Mouse (Mus musculus): ENCODE results near the gene Olfr545. TPM values are rescaled to one million over a fixed set of nuclear protein-coding genes. Genes with fewer than 3 reads are reported as not detected.
A peak's percentile ranks its signal among the peaks of the same experiment; 100 is the strongest.
"Not testable (repeated sequence)": the region's sequence is repeated elsewhere in the genome, so short reads cannot be mapped to it uniquely, and the experiment has no call there.

Olfr545 gene
- not detected in 2 replicates for polyA plus RNA-seq (2012; rRNA removed)

GRCm38 (mm10) chr7:102499473-102499872 is at the start of gene Olfr545:
Gene Olfr545 (minus strand): TSS chr7:102499573.
- DNase-seq (ENCODE audit: low read depth), result no peak

- DNase-seq (ENCODE audit: low read depth), result no peak
These were observed 41.9 kb upstream of the Olfr545 start for GRCm38 (mm10) chr7:102541251-102541650.

- DNase-seq (ENCODE audit: low read depth), result no peak
These were observed 41.2 kb upstream of the Olfr545 start, which contains the start of gene Olfr548-ps1 for GRCm38 (mm10) chr7:102540596-102540995. Gene Olfr548-ps1 (plus strand): TSS chr7:102540896.

DNA sequence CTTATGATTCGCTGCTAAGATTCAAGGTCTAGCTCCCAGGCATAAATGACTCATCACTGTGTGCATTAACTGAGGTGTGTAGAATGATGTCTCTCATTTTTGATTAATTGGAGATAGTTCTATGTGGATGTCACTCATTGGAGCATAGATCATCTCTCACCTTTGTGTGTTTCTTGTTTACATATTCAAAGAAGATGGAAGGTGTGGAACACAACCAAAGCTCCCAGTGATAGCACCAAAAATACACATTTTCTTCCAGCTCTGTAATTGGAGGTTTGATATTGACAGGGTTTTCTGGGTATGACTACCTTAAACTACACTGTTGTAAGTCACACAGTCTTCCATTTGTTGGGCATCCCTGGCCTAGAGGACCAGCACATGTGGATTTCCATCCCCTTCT is 35.1 kb upstream of the Olfr545 start, which contains the start of gene Olfr547:
Olfr547 (plus strand) TSS at position 301 of the 400 bp plus-strand sequence.
- no peak for DNase-seq (ENCODE audit: low read depth)

GRCm38 (mm10) chr7:102529052-102529451 is 29.7 kb upstream of the Olfr545 start:
- DNase-seq (ENCODE audit: low read depth), result no peak

GRCm38 (mm10) chr7:102517051-102517335 is 17.6 kb upstream of the Olfr545 start:
- DNase-seq (ENCODE audit: low read depth), result no peak

DNA sequence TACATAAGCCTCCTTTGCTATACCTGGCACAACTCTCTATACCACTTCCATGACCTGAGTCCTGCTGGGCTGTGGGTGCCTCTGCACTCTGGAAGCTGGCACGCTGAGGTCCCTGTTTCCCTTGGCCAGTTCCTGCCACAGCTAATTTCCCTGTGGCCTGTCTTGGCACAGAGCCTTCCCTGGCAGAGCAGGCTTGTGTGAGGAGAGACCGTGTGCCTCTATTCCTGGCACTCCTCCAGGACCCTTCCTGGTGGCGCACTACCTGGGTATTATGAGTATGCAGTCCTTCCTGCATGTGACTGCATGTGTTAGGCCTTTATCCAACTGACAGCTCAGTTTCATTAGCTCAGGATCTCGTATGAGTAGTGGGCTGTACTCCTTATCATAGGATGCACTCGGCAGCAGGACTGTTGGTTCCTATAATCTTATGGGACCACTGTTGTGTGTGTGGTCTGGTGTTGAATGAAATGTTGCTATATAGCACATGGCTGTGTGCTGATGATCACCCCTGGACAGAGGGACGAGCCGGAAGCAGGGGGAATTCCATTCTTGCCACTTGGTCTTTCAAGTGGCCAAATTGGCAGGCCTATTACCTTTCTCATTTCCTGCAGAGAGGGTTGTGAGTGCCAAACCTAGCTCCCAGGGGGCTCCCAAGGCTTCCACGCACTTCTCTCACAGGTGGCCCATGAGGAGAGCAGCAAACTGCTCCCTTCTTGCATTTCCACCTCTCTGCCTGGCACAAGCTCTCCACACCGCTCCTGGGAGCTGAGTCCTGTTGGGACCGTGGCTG is 17.1 kb upstream of the Olfr545 start:
- no peak for DNase-seq (ENCODE audit: low read depth)

- no peak for DNase-seq (ENCODE audit: low read depth)
These were observed 14.8 kb upstream of the Olfr545 start for GRCm38 (mm10) chr7:102514144-102514543.

GRCm38 (mm10) chr7:102512814-102513435 is 13.6 kb upstream of the Olfr545 start:
- DNase-seq (ENCODE audit: low read depth), result no peak

DNA sequence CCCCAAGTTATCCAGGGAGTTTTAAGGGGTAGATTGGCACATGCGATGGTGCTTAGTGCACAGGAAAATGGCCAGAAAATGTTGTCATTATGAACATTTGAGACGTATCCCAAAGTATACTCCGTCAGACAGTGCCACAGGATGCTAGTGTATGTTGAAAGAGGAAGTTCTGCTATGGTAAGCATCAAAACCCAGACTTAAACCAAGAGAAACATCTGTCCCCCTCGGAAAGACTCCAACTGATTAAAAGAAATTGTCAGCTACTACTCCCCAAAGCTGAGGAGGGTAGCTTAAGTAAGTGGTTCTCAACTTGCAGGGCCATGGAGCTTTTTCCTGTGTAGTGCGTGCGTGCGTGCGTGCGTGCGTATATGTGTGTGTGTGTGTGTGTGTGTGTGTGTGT is 12.6 kb upstream of the Olfr545 start:
- no peak for DNase-seq (ENCODE audit: low read depth)

DNA sequence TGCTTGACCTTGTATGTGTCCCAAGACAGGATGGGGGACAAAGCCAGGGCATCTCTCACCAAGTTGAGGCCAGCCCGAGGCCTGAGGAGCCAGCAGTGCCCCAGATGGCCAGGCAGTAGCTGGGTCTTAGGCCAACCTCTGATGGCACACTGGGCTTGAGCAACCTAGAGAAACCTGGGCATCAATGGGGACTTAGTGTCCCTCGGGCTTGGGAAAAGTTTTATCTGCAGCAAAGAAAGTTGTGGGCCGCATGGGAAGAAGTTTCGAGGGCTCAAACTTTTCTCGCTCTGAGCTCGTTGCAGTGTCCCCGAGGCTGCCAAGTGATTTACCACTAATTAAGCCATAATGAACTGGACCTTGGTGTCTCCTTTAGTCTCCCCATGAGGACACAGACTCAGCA is 10.4 kb upstream of the Olfr545 start:
- DNase-seq (ENCODE audit: low read depth), result no peak

DNA sequence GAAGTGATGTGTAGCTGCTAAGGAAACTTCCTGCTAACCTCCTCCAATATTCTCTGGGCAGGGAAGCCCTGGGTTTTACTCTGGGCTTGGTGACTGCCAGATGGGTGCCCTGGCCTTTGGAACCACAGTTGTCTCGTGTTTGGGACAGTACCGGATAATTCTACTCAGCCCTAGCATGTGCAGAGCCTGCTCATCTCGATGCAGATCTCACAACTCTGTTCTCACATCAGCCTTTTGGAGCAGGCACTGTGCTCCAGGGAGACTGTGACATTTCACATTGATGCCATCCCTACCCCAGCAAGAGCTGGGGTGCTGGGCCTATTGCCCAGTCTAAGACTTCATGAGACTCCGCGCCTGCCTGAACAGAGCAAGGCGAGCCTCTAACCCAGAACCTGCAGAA is 9.3 kb upstream of the Olfr545 start:
- DNase-seq (ENCODE audit: low read depth), result no peak

DNA sequence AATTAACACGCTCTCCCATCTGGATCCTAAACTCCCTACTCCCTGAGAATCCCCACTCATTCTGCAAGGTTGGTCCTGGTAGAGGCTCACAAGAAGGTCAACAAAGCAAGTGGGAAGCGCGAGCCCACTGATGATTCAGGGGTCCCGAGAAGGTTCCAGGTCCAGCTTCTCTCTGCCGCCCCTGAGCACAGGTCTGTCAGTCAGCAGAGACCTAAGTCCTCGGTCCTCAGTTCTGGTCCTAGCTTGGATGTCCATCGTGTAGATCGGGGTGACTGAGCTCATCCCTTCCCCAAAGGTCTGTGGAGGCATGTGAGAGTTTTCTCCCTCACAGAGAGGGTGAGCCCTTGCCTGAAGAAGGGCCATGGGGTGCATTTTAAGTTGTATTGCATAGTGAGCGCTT is 8.7 kb upstream of the Olfr545 start:
- DNase-seq (ENCODE audit: low read depth), result no peak

DNA sequence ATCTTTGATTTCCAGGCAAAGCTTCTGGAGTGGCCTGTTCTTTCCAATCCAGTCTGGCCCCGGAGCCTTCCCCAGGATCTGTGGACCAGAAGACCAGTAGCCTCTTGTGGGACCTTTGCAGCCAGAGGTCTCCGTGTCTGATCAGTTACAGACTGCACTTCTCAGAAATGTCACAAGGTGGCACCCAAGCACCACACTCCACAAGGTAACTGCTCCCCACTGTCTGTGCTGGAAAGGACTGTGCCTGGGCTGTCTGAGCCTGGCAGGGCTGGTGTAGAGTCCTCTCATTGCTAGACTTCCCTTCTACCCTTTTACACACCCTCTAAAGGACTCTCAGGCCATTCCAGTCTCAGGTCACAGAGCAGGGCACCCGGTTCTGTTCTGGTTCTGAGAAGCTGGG is 7.5 kb upstream of the Olfr545 start:
- no peak for DNase-seq (ENCODE audit: low read depth)

DNA sequence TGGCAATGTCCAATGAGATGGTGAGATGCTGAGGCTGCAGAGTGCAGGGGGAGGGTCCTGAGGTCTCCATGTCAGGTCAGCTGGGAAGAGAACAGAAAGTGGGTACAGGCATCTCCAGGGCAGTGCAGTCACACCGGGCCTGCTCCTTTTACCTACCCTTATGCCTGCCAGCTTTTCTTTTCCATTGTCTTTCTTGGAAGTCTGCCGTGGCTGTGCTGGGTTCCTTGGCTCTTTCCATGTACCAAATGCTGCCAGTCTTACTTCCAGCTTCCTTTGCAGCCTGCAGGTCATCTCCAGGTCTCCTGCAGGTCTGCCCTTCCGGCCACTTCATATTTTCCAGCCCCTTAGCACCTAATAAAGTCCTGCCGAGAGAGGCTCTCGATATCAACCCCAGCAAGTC is 2.6 kb upstream of the Olfr545 start:
- DNase-seq (ENCODE audit: low read depth), result no peak

- not testable (repeated sequence) for DNase-seq (ENCODE audit: low read depth)
These were observed 5.0 kb downstream of the Olfr545 start for GRCm38 (mm10) chr7:102494416-102494815.

DNA sequence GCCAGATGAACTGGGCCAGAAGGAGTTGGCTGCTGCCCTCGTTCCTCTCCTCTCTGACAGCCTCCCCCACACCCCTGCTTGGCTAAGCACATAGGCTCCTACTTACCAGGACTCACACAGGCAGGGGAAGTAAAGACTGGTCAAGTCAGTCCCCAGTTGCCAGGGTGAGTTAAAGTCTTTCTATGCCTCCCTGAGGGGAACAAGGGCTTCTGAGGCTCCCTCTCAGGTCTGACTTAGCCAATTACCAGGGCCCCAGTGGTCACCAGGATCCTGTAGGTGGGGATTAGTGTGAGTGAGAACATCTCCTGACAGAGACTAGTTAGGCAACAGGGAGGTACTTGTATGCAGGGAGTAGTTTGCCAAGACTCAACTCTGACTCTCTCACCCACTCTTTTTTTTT is 11.2 kb downstream of the Olfr545 start, which contains the start of gene Olfr544:
Olfr544 (minus strand) TSS at position 153 of the 400 bp plus-strand sequence.
- peak; percentile 83 for DNase-seq (ENCODE audit: low read depth)

DNA sequence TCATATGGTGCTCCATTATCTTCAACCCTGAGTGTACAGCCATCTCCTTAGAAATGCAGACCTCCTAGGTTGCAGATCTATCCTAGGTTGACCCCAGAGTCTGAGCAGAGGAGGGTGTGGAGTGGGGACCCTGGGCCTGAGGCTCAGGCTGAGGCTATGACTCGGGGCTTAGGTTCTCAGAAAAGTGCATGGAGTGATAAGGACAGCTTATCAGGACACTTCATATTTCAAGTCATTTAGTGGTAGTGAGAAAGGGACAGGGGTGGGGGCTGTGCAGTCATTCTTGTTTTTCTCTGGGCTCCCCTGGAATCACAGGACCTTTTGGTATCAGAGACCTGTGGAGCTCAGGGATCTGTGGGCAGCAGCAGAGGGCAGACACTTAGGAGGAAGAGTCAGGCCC is 13.3 kb downstream of the Olfr545 start:
- no peak for DNase-seq (ENCODE audit: low read depth)

- not testable (repeated sequence) for DNase-seq (ENCODE audit: low read depth)
These were observed 14.6 kb downstream of the Olfr545 start for GRCm38 (mm10) chr7:102484766-102485165.

- DNase-seq (ENCODE audit: low read depth), result no peak
These were observed 15.7 kb downstream of the Olfr545 start for GRCm38 (mm10) chr7:102483665-102484064.

DNA sequence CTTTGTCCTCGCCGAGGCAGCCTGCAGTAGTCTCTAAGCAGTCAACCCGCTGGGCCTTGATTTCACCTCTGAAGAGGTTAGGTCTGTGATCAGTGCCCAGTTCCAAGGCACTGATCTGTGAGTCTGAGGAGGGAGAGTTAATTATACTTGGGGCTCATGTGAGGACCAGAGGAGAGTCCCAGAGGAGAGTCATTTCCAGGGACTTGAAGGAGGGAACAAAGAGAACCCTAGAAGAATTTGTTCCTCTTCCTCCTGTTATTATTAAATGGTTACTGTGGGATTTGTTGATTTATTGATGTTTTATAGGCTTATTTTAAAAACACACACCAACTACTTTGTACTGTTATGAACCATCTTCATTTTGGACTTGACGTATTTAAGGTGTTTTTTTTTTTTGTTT is 17.8 kb downstream of the Olfr545 start, which contains the start of gene Olfr543:
Olfr543 (minus strand) TSS at position 101 of the 400 bp plus-strand sequence.
- no peak for DNase-seq (ENCODE audit: low read depth)

DNA sequence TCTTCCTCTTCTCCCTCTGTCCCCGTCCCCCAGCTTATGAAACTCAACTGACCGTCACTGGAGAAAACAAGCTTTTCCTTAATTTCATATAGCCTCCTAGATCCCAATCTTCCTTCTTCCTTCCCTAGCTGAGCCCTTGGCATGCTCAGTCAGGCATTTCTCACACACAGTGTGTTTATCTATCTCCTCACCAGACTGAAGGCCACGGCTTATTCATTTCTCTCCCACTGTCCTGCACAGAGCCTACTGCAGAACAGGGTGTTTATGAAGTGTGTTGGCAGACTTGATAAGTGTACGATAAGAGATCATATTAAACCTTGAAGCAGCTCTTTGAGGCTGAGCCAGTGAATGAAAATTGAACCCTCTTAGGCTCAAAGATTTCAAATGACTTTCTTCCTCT is 18.6 kb downstream of the Olfr545 start:
- DNase-seq (ENCODE audit: low read depth), result no peak

- peak; percentile 58 for DNase-seq (ENCODE audit: low read depth)
These were observed 19.9 kb downstream of the Olfr545 start for GRCm38 (mm10) chr7:102479368-102480078.
